In the genomic region with DNA sequence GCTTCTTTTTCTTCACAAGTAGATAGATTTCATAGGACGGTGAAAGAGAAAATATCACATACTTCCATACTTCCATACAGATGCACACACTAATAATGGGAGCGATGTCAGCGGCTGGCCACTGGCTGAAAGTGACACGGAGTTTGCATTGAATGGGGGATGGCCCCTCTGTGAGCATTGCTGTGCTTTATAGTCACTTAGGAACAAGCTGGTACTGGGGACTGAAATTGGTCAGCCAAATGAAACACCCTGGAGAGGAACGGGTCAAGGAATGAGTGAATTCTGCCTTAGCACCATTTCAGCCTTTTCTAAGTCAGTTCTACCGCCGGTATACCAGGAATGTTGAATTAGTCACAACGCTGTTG, we compare ENCODE assay signal across 7 mouse cellular contexts.
DNase-seq lines count a peak whose midpoint lies in the region; ATAC-seq lines count a peak whose summit lies in the region.

No protein-coding gene starts in this region.

- peak overlapping the region; percentile 97 for H3K27ac ChIP-seq in heart, embryonic 16.5 days (ENCODE audit: low read length)
- H3K27ac ChIP-seq in limb, embryonic 15.5 days, result no peak overlapping the region
- H3K27ac ChIP-seq in stomach, embryonic 14.5 days (ENCODE audit: low read length), result no peak overlapping the region

- peak overlapping the region; percentile 89 for H3K9ac ChIP-seq in heart, embryonic 16.5 days (ENCODE audit: low read length)
- H3K9ac ChIP-seq in limb, embryonic 15.5 days, result no peak overlapping the region
- H3K9ac ChIP-seq in stomach, embryonic 14.5 days (replicated peaks; ENCODE audit: low read depth, low read length), result no peak overlapping the region

- no peak for ATAC-seq in heart, embryonic 16.5 days (replicated peaks; ENCODE audit: extremely low read depth, insufficient read depth, low FRiP score)
- ATAC-seq in limb, embryonic 15.5 days (ENCODE audit: insufficient number of reproducible peaks, low FRiP score, low TSS enrichment, low read depth), result no peak
- ATAC-seq in stomach, embryonic 14.5 days (ENCODE audit: insufficient number of reproducible peaks, insufficient read depth, low FRiP score, low read depth), result no peak

- H3K4me2 ChIP-seq in heart, embryonic 16.5 days (ENCODE audit: low read depth, low read length), result peak overlapping the region; percentile 80
- H3K4me2 ChIP-seq in limb, embryonic 15.5 days, result no peak overlapping the region; the same call in 1 of the 2 replicates
- peak overlapping the region; percentile 76 for H3K4me2 ChIP-seq in stomach, embryonic 14.5 days (replicated peaks; ENCODE audit: low read depth, low read length)

- no peaks in the 10 kb centered on the region for H3K36me3 ChIP-seq in heart, embryonic 16.5 days (ENCODE audit: control insufficient read depth, insufficient read depth)
- no peaks in the 10 kb centered on the region for H3K36me3 ChIP-seq in limb, embryonic 15.5 days
- no peaks in the 10 kb centered on the region for H3K36me3 ChIP-seq in stomach, embryonic 14.5 days (ENCODE audit: control insufficient read depth, insufficient read depth, low read length)

- H3K4me3 ChIP-seq in heart, embryonic 16.5 days (ENCODE audit: low read length), result peak overlapping the region; percentile 83
- H3K4me3 ChIP-seq in limb, embryonic 15.5 days, result peak overlapping the region; percentile 56
- H3K4me3 ChIP-seq in stomach, embryonic 14.5 days (ENCODE audit: low read depth, low read length), result peak overlapping the region; percentile 58

- intact Hi-C loops in left cerebral cortex, postnatal 4 days (cut with DNase I), result no loop called here

- H3K27me3 ChIP-seq in heart, embryonic 16.5 days (ENCODE audit: control insufficient read depth, insufficient read depth, low read length), result no peaks in the 10 kb centered on the region
- no peaks in the 10 kb centered on the region for H3K27me3 ChIP-seq in limb, embryonic 15.5 days
- H3K27me3 ChIP-seq in stomach, embryonic 14.5 days (ENCODE audit: control insufficient read depth, insufficient read depth, low read length), result no peaks in the 10 kb centered on the region

- WGBS in heart, embryonic 16.5 days, result 50% methylated on average over 8 of the region's 8 CpGs
- 68% methylated on average over 8 of the region's 8 CpGs for WGBS in limb, embryonic 15.5 days
- 59% methylated on average over 8 of the region's 8 CpGs for WGBS in stomach, embryonic 14.5 days

- no peaks in the 10 kb centered on the region for H3K9me3 ChIP-seq in heart, embryonic 16.5 days (replicated peaks; ENCODE audit: control insufficient read depth, low read length)
- no peaks in the 10 kb centered on the region for H3K9me3 ChIP-seq in limb, embryonic 15.5 days
- no peaks in the 10 kb centered on the region for H3K9me3 ChIP-seq in stomach, embryonic 14.5 days (ENCODE audit: control insufficient read depth, low read depth, low read length)

- peaks cover 6% of the 10 kb centered on the region for H3K4me1 ChIP-seq in heart, embryonic 16.5 days (ENCODE audit: control insufficient read depth, insufficient read depth, low read length)
- H3K4me1 ChIP-seq in limb, embryonic 15.5 days, result no peaks in the 10 kb centered on the region
- H3K4me1 ChIP-seq in stomach, embryonic 14.5 days (ENCODE audit: control insufficient read depth, insufficient read depth, low read length), result no peaks in the 10 kb centered on the region

- peak; percentile 12 for DNase-seq in left cerebral cortex, postnatal 4 days
- no peak for DNase-seq in left cerebral cortex, adult 9 months (ENCODE audit: low spot score in 2 of 2)
- DNase-seq in spleen, adult 18-20 months, result no peak
- no peak for DNase-seq in layer of hippocampus, adult 8-10 months (ENCODE audit: low spot score in 2 of 2)
